Mouse (Mus musculus): ENCODE measurements around the gene Mettl17.
A peak's percentile ranks its signal among the peaks of the same experiment; 100 is the strongest.

The Mettl17 gene

GRCm38 (mm10) chr14:51929309-51929943 lies 44.8 kb downstream of the Mettl17 start:
- peak; percentile 64 for DNase-seq (ENCODE audit: low spot score)

GRCm38 (mm10) chr14:51929968-51930367 lies 45.3 kb downstream of the Mettl17 start:
- no peak for DNase-seq (ENCODE audit: low spot score)

GRCm38 (mm10) chr14:51930824-51931223 lies 46.2 kb downstream of the Mettl17 start:
- peak; percentile 74 for DNase-seq (ENCODE audit: low spot score)

- no peak for DNase-seq (ENCODE audit: low spot score)
Measured at GRCm38 (mm10) chr14:51932092-51933020, 47.7 kb downstream of the Mettl17 start.

GRCm38 (mm10) chr14:51939005-51939404 lies 54.4 kb downstream of the Mettl17 start:
- no peak for DNase-seq (ENCODE audit: low spot score)

GRCm38 (mm10) chr14:51940944-51941560 lies 56.4 kb downstream of the Mettl17 start:
- peak; percentile 72 for DNase-seq (ENCODE audit: low spot score)

- DNase-seq (ENCODE audit: low spot score), result no peak
Measured at GRCm38 (mm10) chr14:51941577-51941976, 56.9 kb downstream of the Mettl17 start.

GRCm38 (mm10) chr14:51942236-51942635 lies 57.6 kb downstream of the Mettl17 start:
- DNase-seq (ENCODE audit: low spot score), result no peak

All from adipocyte (in vitro differentiated cells).